10 mouse cellular contexts compared by ENCODE assay signal in genomic region chr3:51868857-51869256, GRCm38 (mm10).
DNase-seq lines count a peak whose midpoint lies in the region; ATAC-seq and TF ChIP-seq lines count a peak whose summit lies in the region.
"Had no signal": no experiment of that assay in that cellular context is flagged by ENCODE, and none has a peak within 500 bp of the region (broad histone marks: within the 10 kb centered on the region; RNA-seq: fewer than 3 reads in every experiment).

No protein-coding gene starts in this region.

- TF ChIP-seq POLR2A in kidney, adult 2 months (IDR thresholded peaks at IDR 0.05; ENCODE audit: low read depth, low read length), result no peak

- no peaks in the 10 kb centered on the region for H3K27me3 ChIP-seq in kidney, postnatal 0 days (ENCODE audit: insufficient read depth, low read length)
- no peaks in the 10 kb centered on the region for H3K27me3 ChIP-seq in kidney, adult 2 months (replicated peaks; ENCODE audit: control insufficient read depth, insufficient read depth, low read length)
- H3K27me3 ChIP-seq in forebrain, postnatal 0 days (ENCODE audit: insufficient read depth, low read length), result no peaks in the 10 kb centered on the region
- no peaks in the 10 kb centered on the region for H3K27me3 ChIP-seq in intestine, embryonic 15.5 days (replicated peaks)
- H3K27me3 ChIP-seq in neural tube, embryonic 14.5 days (ENCODE audit: control insufficient read depth, insufficient read depth, low read length), result no peaks in the 10 kb centered on the region
- H3K27me3 ChIP-seq: limb, embryonic 12.5 days had no signal

- peak overlapping the region; percentile 7; the same call in 1 of the 2 replicates for H3K4me2 ChIP-seq in kidney, postnatal 0 days (ENCODE audit: low read length)
- no peak overlapping the region for H3K4me2 ChIP-seq in forebrain, postnatal 0 days (ENCODE audit: low read depth)
- no peak overlapping the region for H3K4me2 ChIP-seq in intestine, embryonic 15.5 days (replicated peaks)
- no peak overlapping the region for H3K4me2 ChIP-seq in neural tube, embryonic 14.5 days (ENCODE audit: low read depth, low read length)
- H3K4me2 ChIP-seq: limb, embryonic 12.5 days had no signal

- peak overlapping the region; percentile 57; the same call in 1 of the 2 replicates for H3K27ac ChIP-seq in kidney, postnatal 0 days
- H3K27ac ChIP-seq in kidney, adult 2 months (ENCODE audit: insufficient read depth, low read depth, low read length), result no peak overlapping the region
- peak overlapping the region; percentile 48 for H3K27ac ChIP-seq in forebrain, postnatal 0 days (ENCODE audit: low read depth, low read length)
- H3K27ac ChIP-seq in intestine, embryonic 15.5 days, result peak overlapping the region; percentile 1; the same call in 1 of the 2 replicates
- H3K27ac ChIP-seq in neural tube, embryonic 14.5 days (ENCODE audit: low read depth, low read length), result peak overlapping the region; percentile 22
- H3K27ac ChIP-seq: limb, embryonic 12.5 days had no signal

- WGBS in kidney, postnatal 0 days, result 14% methylated on average over 5 of the region's 5 CpGs
- WGBS in kidney, adult 2 months, result 45% methylated on average over 5 of the region's 5 CpGs
- WGBS in forebrain, postnatal 0 days, result 34% methylated on average over 5 of the region's 5 CpGs
- WGBS in intestine, embryonic 15.5 days, result 4% methylated on average over 5 of the region's 5 CpGs
- WGBS in neural tube, embryonic 14.5 days, result 20% methylated on average over 5 of the region's 5 CpGs

- no peaks in the 10 kb centered on the region for H3K36me3 ChIP-seq in kidney, postnatal 0 days (ENCODE audit: insufficient read depth, low read length)
- no peaks in the 10 kb centered on the region for H3K36me3 ChIP-seq in kidney, adult 2 months (ENCODE audit: control insufficient read depth, insufficient read depth, low read length)
- no peaks in the 10 kb centered on the region for H3K36me3 ChIP-seq in forebrain, postnatal 0 days (ENCODE audit: insufficient read depth)
- no peaks in the 10 kb centered on the region for H3K36me3 ChIP-seq in intestine, embryonic 15.5 days
- H3K36me3 ChIP-seq in neural tube, embryonic 14.5 days (ENCODE audit: control insufficient read depth, insufficient read depth, low read length), result no peaks in the 10 kb centered on the region
- H3K36me3 ChIP-seq: limb, embryonic 12.5 days had no signal

- ATAC-seq in kidney, postnatal 0 days (replicated peaks; ENCODE audit: low FRiP score, low read depth), result no peak
- ATAC-seq in forebrain, postnatal 0 days, result no peak
- ATAC-seq in intestine, embryonic 15.5 days, result peak; percentile 54; the same call in 1 of the 2 replicates
- ATAC-seq in neural tube, embryonic 14.5 days (ENCODE audit: low read depth), result no peak

- no peak for DNase-seq in kidney, postnatal 0 days (ENCODE audit: low spot score)
- DNase-seq in kidney, adult 2 months, result no peak
- no peak for DNase-seq in forebrain, postnatal 0 days
- no peak for DNase-seq in spleen, adult 18-20 months
- DNase-seq in cerebellum, adult 9-10 months, result no peak
- DNase-seq: gastrocnemius, postnatal 36 days; kidney, adult 9 months had no signal

- H3K4me3 ChIP-seq in kidney, postnatal 0 days (replicated peaks; ENCODE audit: low read depth, low read length), result no peak overlapping the region
- no peak overlapping the region for H3K4me3 ChIP-seq in kidney, adult 2 months (ENCODE audit: insufficient read depth, low read depth, low read length)
- H3K4me3 ChIP-seq in forebrain, postnatal 0 days (ENCODE audit: low read depth, low read length), result no peak overlapping the region
- H3K4me3 ChIP-seq in intestine, embryonic 15.5 days (replicated peaks), result no peak overlapping the region
- H3K4me3 ChIP-seq in neural tube, embryonic 14.5 days (ENCODE audit: low read depth, low read length), result no peak overlapping the region
- H3K4me3 ChIP-seq: limb, embryonic 12.5 days had no signal

- no peak for TF ChIP-seq CTCF in kidney, postnatal 0 days (IDR thresholded peaks at IDR 0.05; ENCODE audit: low read depth)
- TF ChIP-seq CTCF in kidney, adult 2 months (conservative IDR thresholded peaks at IDR 0.05; ENCODE audit: insufficient read depth, insufficient read length, low read depth, low read length), result no peak
- no peak for TF ChIP-seq CTCF in forebrain, postnatal 0 days (IDR thresholded peaks at IDR 0.05; ENCODE audit: low read depth)

- H3K4me1 ChIP-seq in kidney, postnatal 0 days (replicated peaks; ENCODE audit: insufficient read depth, low read length), result peaks cover 13% of the 10 kb centered on the region; the same call in 1 of the 2 replicates
- H3K4me1 ChIP-seq in kidney, adult 2 months (ENCODE audit: control insufficient read depth, insufficient read depth, low read length), result peaks cover 4% of the 10 kb centered on the region
- peaks cover 21% of the 10 kb centered on the region for H3K4me1 ChIP-seq in forebrain, postnatal 0 days (ENCODE audit: insufficient read depth)
- peaks cover 24% of the 10 kb centered on the region for H3K4me1 ChIP-seq in intestine, embryonic 15.5 days (replicated peaks)
- peaks cover 37% of the 10 kb centered on the region for H3K4me1 ChIP-seq in neural tube, embryonic 14.5 days (ENCODE audit: control insufficient read depth, insufficient read depth, low read length)

- no peaks in the 10 kb centered on the region for H3K9me3 ChIP-seq in kidney, postnatal 0 days (replicated peaks; ENCODE audit: low read length)
- no peaks in the 10 kb centered on the region for H3K9me3 ChIP-seq in forebrain, postnatal 0 days (ENCODE audit: low read length)
- no peaks in the 10 kb centered on the region for H3K9me3 ChIP-seq in intestine, embryonic 15.5 days
- H3K9me3 ChIP-seq in neural tube, embryonic 14.5 days (ENCODE audit: control insufficient read depth, low read length), result no peaks in the 10 kb centered on the region
- H3K9me3 ChIP-seq: limb, embryonic 12.5 days had no signal

- H3K9ac ChIP-seq in kidney, postnatal 0 days (ENCODE audit: low read depth, low read length), result no peak overlapping the region
- H3K9ac ChIP-seq in forebrain, postnatal 0 days, result no peak overlapping the region
- H3K9ac ChIP-seq in intestine, embryonic 15.5 days, result no peak overlapping the region
- no peak overlapping the region for H3K9ac ChIP-seq in neural tube, embryonic 14.5 days (replicated peaks; ENCODE audit: low read depth, low read length)
- H3K9ac ChIP-seq: limb, embryonic 12.5 days had no signal
